Mouse (Mus musculus): ENCODE results near the gene Mroh8.

- TF ChIP-seq CTCF (conservative IDR thresholded peaks at IDR 0.05; ENCODE audit: low read length) (no peak), NANOG (IDR thresholded peaks at IDR 0.05; ENCODE audit: borderline replicate concordance, low read length) (no peak), POU5F1 (IDR thresholded peaks at IDR 0.05; ENCODE audit: borderline replicate concordance, low read length) (no peak)
Measured at GRCm38 (mm10) chr2:157320135-157320534, 40.8 kb upstream of the Mroh8 start.

Data from E14TG2a.4 (cell line).